Mouse (Mus musculus) brain, embryonic 14.5 days (tissue): ENCODE results near the gene Tfpi.
"Not testable (repeated sequence)": the region's sequence is repeated elsewhere in the genome, so short reads cannot be mapped to it uniquely, and the experiment has no call there.

ENCODE experiments used
- CTCF ChIP-seq: fragments of 200-500 bp; IDR thresholded peaks from 2 replicates; pipeline ENCODE4 v1.5.1; 2012; ENCODE audit warnings: inconsistent platforms, mild to moderate bottlenecking, moderate library complexity, borderline replicate concordance; ENCODE audit not compliant: insufficient read depth, insufficient read length; ENCODE audit errors: extremely low read depth
- POLR2A ChIP-seq: fragments of 200-500 bp; IDR thresholded peaks from 2 replicates; pipeline ENCODE4 v1.6.1; 2012; ENCODE audit warnings: mild to moderate bottlenecking, inconsistent platforms, borderline replicate concordance; ENCODE audit not compliant: poor library complexity, insufficient read depth, insufficient read length, severe bottlenecking; ENCODE audit errors: extremely low read depth

GRCm38 (mm10) chr2:84504954-84505394, 28.4 kb upstream of the Tfpi start:
- not testable (repeated sequence) for TF ChIP-seq CTCF, POLR2A
